Mouse (Mus musculus) skeletal muscle tissue, adult 2 months (tissue): ENCODE results near the gene Acer1.
"Not testable (repeated sequence)": the region's sequence is repeated elsewhere in the genome, so short reads cannot be mapped to it uniquely, and the experiment has no call there.

Experiments
- DNase-seq: peaks from one replicate; pipeline ENCODE4 v3.0.0-alpha.2; 2012; ENCODE audit warnings: low read depth, low spot score

Acer1 gene

GRCm38 (mm10) chr17:56952639-56953038 lies 29.3 kb downstream of the Acer1 start:
- no peak for DNase-seq

DNA sequence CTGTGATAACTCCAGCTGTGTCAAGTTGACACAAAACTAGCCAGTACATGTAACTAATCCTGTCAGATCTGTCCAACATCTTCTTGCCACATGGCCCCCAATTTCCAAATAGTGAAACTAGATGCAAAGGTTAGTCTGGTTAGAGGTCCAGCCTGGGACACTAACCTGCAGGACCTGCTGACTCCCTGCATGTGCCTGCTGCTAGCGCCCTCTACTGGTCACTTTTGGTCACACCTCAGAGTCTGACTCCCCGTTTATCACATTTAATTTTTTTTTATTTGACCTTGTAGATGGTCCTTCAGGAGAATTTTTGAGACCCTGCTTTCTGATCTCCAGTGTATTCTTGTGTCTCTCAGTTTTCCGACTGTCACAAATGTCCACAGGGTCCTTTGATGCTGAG lies 31.0 kb downstream of the Acer1 start:
- peak; percentile 44 for DNase-seq

DNA sequence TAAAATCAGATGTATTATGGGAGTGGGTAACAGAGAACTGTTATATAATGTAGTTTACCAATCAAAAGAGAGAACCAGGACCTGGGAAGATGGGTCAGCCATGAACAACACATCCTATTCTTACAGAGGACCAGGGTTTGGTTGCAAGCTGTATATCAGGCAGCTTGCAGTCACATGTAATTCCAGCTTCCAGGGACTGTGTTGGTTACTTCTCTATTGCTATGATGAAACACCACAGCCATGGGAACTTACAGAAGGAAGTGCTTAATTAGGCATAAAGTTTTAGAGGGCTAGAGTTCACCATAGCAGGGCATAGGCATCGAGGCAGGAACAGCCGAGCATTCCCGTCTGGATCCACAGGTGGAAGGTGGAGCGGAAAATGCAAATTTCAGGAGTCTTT lies 43.2 kb downstream of the Acer1 start:
- no peak for DNase-seq

DNA sequence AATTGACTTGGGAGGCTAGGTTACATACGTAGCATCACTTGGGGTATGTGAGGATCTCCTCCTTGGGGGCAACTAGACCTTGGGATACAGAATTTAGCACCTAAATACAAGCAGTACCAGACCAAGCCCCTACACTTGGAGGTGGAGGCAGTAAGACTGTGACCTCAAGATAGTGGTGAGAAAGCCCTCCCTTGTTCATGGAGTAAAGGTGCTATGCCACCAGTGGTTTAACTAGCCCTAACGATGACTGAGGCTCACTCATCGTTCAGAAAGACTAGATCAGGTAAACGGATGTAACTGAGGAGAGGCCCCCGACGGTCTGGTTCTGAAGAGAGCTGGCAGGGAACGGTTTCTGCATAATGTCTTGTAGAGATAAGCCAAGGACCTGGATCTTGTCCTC lies 45.2 kb downstream of the Acer1 start:
- DNase-seq = no peak

- peak; percentile 92 for DNase-seq
Observed at GRCm38 (mm10) chr17:56935363-56936131, 46.4 kb downstream of the Acer1 start, which contains the start of gene Mllt1. TSS of gene Mllt1 (minus strand) at chr17:56935415.

DNA sequence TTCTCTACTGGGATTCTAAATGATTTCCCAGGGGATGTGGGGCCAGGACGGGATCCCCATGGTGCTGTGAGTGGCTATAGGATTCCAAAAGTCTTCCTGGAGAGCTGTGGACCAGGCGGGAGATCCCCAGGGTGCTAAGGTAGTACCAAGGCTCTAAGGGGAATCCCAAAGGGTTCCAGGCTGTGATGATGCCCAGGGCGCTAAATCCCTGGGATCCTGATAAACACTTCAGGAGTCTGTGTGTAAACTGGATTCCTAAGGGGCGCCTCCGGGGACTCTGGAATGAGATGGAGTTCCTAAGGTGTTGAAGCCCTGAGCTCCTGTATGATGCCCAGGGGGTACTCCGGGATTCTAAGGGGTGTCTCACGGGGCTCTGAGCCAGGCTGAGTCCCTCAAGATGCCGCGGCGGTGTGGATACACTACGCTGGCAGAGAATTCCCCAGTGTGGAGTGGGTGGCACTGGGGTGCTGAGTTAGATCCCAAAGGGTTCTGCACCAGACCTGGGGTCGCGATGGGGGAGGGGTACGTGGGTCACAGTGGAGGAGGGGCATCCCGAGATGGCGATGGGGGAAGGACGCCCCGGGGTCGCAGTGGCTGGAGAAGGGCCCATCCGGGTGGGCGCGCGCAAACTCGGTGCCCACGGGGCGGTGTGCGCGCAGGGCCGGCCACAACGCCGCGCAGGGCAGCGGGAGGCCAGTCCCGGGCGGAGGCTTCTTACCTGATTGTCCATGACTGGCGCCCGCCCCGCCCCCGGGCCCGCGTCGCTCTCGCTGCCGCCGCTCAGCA lies 47.2 kb downstream of the Acer1 start:
- DNase-seq = no peak

- DNase-seq = no peak
Observed at GRCm38 (mm10) chr17:56933395-56933794, 48.5 kb downstream of the Acer1 start.

- DNase-seq = no peak
Observed at GRCm38 (mm10) chr17:56930026-56930425, 51.9 kb downstream of the Acer1 start.

- no peak for DNase-seq
Observed at GRCm38 (mm10) chr17:56929530-56929929, 52.4 kb downstream of the Acer1 start.

GRCm38 (mm10) chr17:56929101-56929500 lies 52.8 kb downstream of the Acer1 start:
- no peak for DNase-seq

- no peak for DNase-seq
Observed at GRCm38 (mm10) chr17:56925998-56926397, 55.9 kb downstream of the Acer1 start.

- no peak for DNase-seq
Observed at GRCm38 (mm10) chr17:56919725-56920124, 62.2 kb downstream of the Acer1 start.

GRCm38 (mm10) chr17:56917166-56917565 lies 64.8 kb downstream of the Acer1 start:
- DNase-seq = no peak

GRCm38 (mm10) chr17:56913444-56913843 lies 68.5 kb downstream of the Acer1 start:
- DNase-seq = no peak

- DNase-seq = no peak
Observed at GRCm38 (mm10) chr17:56913023-56913422, 68.9 kb downstream of the Acer1 start.

- DNase-seq = not testable (repeated sequence)
Observed at GRCm38 (mm10) chr17:56909764-56910163, 72.2 kb downstream of the Acer1 start.

GRCm38 (mm10) chr17:56907887-56908286 lies 74.0 kb downstream of the Acer1 start:
- no peak for DNase-seq

- DNase-seq = no peak
Observed at GRCm38 (mm10) chr17:56907096-56907495, 74.8 kb downstream of the Acer1 start.

GRCm38 (mm10) chr17:56906166-56906565 lies 75.8 kb downstream of the Acer1 start:
- no peak for DNase-seq
